Mouse (Mus musculus) hindbrain, embryonic 14.5 days (tissue): ENCODE results near the gene Osbpl3. TPM values are rescaled to one million over a fixed set of nuclear protein-coding genes. Genes with fewer than 3 reads are reported as not detected.

Source experiments
- ATAC-seq: fragments of 200-750 bp; cut with Nextera tagmentation; 2 replicates; pipeline ENCODE4 v1.8.0; 2017; ENCODE audit warnings: moderate number of reproducible peaks, mild to moderate bottlenecking, moderate TSS enrichment, moderate library complexity; ENCODE audit not compliant: low FRiP score
- DNase-seq: peaks from one replicate; pipeline ENCODE4 v3.0.0-alpha.2; 2015; ENCODE audit warnings: low spot score
- H3K27ac ChIP-seq: fragments of 300-500 bp; sonication (generic); 2 replicates; pipeline ENCODE4 v1.5.1; 2014; ENCODE audit warnings: mild to moderate bottlenecking, moderate library complexity
- H3K27me3 ChIP-seq: fragments of 300-500 bp; sonication (generic); 2 replicates; pipeline ENCODE4 v1.6.1; 2014; ENCODE audit warnings: mild to moderate bottlenecking, low read length, mixed read lengths; ENCODE audit not compliant: control insufficient read depth, insufficient read depth
- H3K36me3 ChIP-seq: fragments of 300-500 bp; sonication (generic); replicated peaks from 2 replicates; pipeline ENCODE4 v1.6.1; 2014; ENCODE audit not compliant: control insufficient read depth, insufficient read depth
- H3K4me1 ChIP-seq: fragments of 300-500 bp; sonication (generic); replicated peaks from 2 replicates; pipeline ENCODE4 v1.6.1; 2014; ENCODE audit warnings: antibody characterized with exemption, low read length, mixed read lengths; ENCODE audit not compliant: control insufficient read depth, insufficient read depth
- H3K4me2 ChIP-seq: fragments of 300-500 bp; sonication (generic); replicated peaks from 2 replicates; pipeline ENCODE4 v1.6.1; 2014; ENCODE audit warnings: mild to moderate bottlenecking, moderate library complexity
- H3K4me3 ChIP-seq: fragments of 300-500 bp; sonication (generic); replicated peaks from 2 replicates; pipeline ENCODE4 v1.5.1; 2014; ENCODE audit warnings: mild to moderate bottlenecking, low read length
- H3K9ac ChIP-seq: fragments of 300-500 bp; sonication (generic); 2 replicates; pipeline ENCODE4 v1.6.1; 2014
- H3K9me3 ChIP-seq: fragments of 300-500 bp; sonication (generic); 2 replicates; pipeline ENCODE4 v1.6.1; 2016; ENCODE audit warnings: low read length; ENCODE audit not compliant: control insufficient read depth
- WGBS: fragments of 180-500 bp; shearing (Covaris S2); extraction: QIAGEN DNeasy Blood & Tissue Kit; methylation state at CpG from one replicate; pipeline ENCODE4 v1.1.7; 2014; 5-methylcytosine and 5-hydroxymethylcytosine counted together
- polyA plus RNA-seq: library from polyadenylated mRNA; unstranded; fragments of >200 nt; fragmentation: Nextera tagmentation; extraction: Ambion mirVana; gene quantifications from 2 replicates; pipeline ENCODE4 v1.2.1, GENCODE M21; 2014

The Osbpl3 gene
- polyA plus RNA-seq: 3.9 and 4.2 TPM in 2 replicates

GRCm38 (mm10) chr6:50455829-50456469, at the start of gene Osbpl3:
TSS of gene Osbpl3 (minus strand) at chr6:50456201.
- peak within 1 kb of the TSS; percentile 56 for H3K9ac ChIP-seq
- peak within 1 kb of the TSS; percentile 47 for H3K4me3 ChIP-seq
- DNase-seq (peak; percentile 79), ATAC-seq (peak; percentile 93)
- no peaks in the 10 kb centered on the region for H3K9me3 ChIP-seq
- no peaks in the 10 kb centered on the region for H3K36me3 ChIP-seq
- peak within 1 kb of the TSS; percentile 40; the same call in 1 of the 2 replicates for H3K27ac ChIP-seq
- under 1% methylated on average over 45 of the region's 45 CpGs for WGBS
- H3K27me3 ChIP-seq: no peaks in the 10 kb centered on the region
- peak within 1 kb of the TSS; percentile 80 for H3K4me2 ChIP-seq
- H3K4me1 ChIP-seq: peaks cover 6% of the 10 kb centered on the region; the same call in 1 of the 2 replicates

GRCm38 (mm10) chr6:50505531-50505930, 49.5 kb upstream of the Osbpl3 start:
- H3K27me3 ChIP-seq: no peaks in the 10 kb centered on the region
- no peak overlapping the region for H3K4me3 ChIP-seq
- no peaks in the 10 kb centered on the region for H3K36me3 ChIP-seq
- no peaks in the 10 kb centered on the region for H3K4me1 ChIP-seq
- H3K9ac ChIP-seq: no peak overlapping the region
- no peak for DNase-seq
- no peak overlapping the region for H3K4me2 ChIP-seq
- no peak overlapping the region for H3K27ac ChIP-seq
- no peak for ATAC-seq
- no peaks in the 10 kb centered on the region for H3K9me3 ChIP-seq
- 90% methylated on average over 5 of the region's 5 CpGs for WGBS

GRCm38 (mm10) chr6:50504711-50505110, 48.7 kb upstream of the Osbpl3 start:
- H3K4me3 ChIP-seq: no peak overlapping the region
- no peaks in the 10 kb centered on the region for H3K4me1 ChIP-seq
- ATAC-seq (no peak), DNase-seq (no peak)
- H3K9ac ChIP-seq: no peak overlapping the region
- H3K9me3 ChIP-seq: no peaks in the 10 kb centered on the region
- H3K4me2 ChIP-seq: no peak overlapping the region
- no peak overlapping the region for H3K27ac ChIP-seq
- H3K27me3 ChIP-seq: no peaks in the 10 kb centered on the region
- WGBS: 91% methylated on average over 5 of the region's 5 CpGs
- no peaks in the 10 kb centered on the region for H3K36me3 ChIP-seq

- DNase-seq (no peak), ATAC-seq (no peak)
- Histone ChIP-seq H3K9ac (no peak overlapping the region), H3K4me1 (no peaks in the 10 kb centered on the region), H3K9me3 (no peaks in the 10 kb centered on the region), H3K27me3 (no peaks in the 10 kb centered on the region), H3K27ac (no peak overlapping the region), H3K36me3 (no peaks in the 10 kb centered on the region), H3K4me3 (no peak overlapping the region), H3K4me2 (no peak overlapping the region)
- 47% methylated on average over 8 of the region's 8 CpGs for WGBS
These were observed 47.8 kb upstream of the Osbpl3 start for GRCm38 (mm10) chr6:50503779-50504178.

GRCm38 (mm10) chr6:50503031-50503430, 47.0 kb upstream of the Osbpl3 start:
- Histone ChIP-seq H3K4me3 (no peak overlapping the region), H3K4me2 (no peak overlapping the region), H3K9ac (no peak overlapping the region), H3K9me3 (no peaks in the 10 kb centered on the region), H3K27ac (no peak overlapping the region), H3K36me3 (no peaks in the 10 kb centered on the region), H3K27me3 (no peaks in the 10 kb centered on the region), H3K4me1 (no peaks in the 10 kb centered on the region)
- DNase-seq: no peak
- WGBS: 89% methylated on average over 4 of the region's 4 CpGs
- no peak for ATAC-seq

GRCm38 (mm10) chr6:50498346-50498745, 42.3 kb upstream of the Osbpl3 start:
- ATAC-seq: no peak
- Histone ChIP-seq H3K9ac (no peak overlapping the region), H3K4me3 (no peak overlapping the region), H3K9me3 (no peaks in the 10 kb centered on the region), H3K27me3 (no peaks in the 10 kb centered on the region), H3K36me3 (no peaks in the 10 kb centered on the region), H3K4me2 (no peak overlapping the region), H3K27ac (no peak overlapping the region), H3K4me1 (no peaks in the 10 kb centered on the region)
- 91% methylated on average over 2 of the region's 2 CpGs for WGBS
- DNase-seq: no peak

- Histone ChIP-seq H3K27me3 (no peaks in the 10 kb centered on the region), H3K27ac (no peak overlapping the region), H3K4me3 (no peak overlapping the region), H3K9ac (no peak overlapping the region), H3K4me1 (0 out of 2 replicates have a peak, but pooled peaks cover 3% of the 10 kb centered on the region), H3K36me3 (no peaks in the 10 kb centered on the region), H3K9me3 (no peaks in the 10 kb centered on the region), H3K4me2 (no peak overlapping the region)
- no peak for DNase-seq
- 90% methylated on average over 2 of the region's 2 CpGs for WGBS
- ATAC-seq: no peak
These were observed 34.5 kb upstream of the Osbpl3 start for GRCm38 (mm10) chr6:50490519-50490918.

- 51% methylated on average over 9 of the region's 9 CpGs for WGBS
- no peaks in the 10 kb centered on the region for H3K36me3 ChIP-seq
- peak overlapping the region; percentile 33; the same call in 1 of the 2 replicates for H3K27ac ChIP-seq
- no peak overlapping the region for H3K4me2 ChIP-seq
- ATAC-seq (no peak), DNase-seq (peak; percentile 28)
- H3K9ac ChIP-seq: no peak overlapping the region
- H3K4me1 ChIP-seq: 0 out of 2 replicates have a peak, but pooled peaks cover 3% of the 10 kb centered on the region
- H3K9me3 ChIP-seq: no peaks in the 10 kb centered on the region
- H3K27me3 ChIP-seq: no peaks in the 10 kb centered on the region
- H3K4me3 ChIP-seq: no peak overlapping the region
These were observed 33.4 kb upstream of the Osbpl3 start for GRCm38 (mm10) chr6:50489380-50489779.

- H3K9me3 ChIP-seq: no peaks in the 10 kb centered on the region
- no peaks in the 10 kb centered on the region for H3K27me3 ChIP-seq
- no peak overlapping the region for H3K4me2 ChIP-seq
- H3K9ac ChIP-seq: no peak overlapping the region
- H3K4me1 ChIP-seq: 0 out of 2 replicates have a peak, but pooled peaks cover 3% of the 10 kb centered on the region
- no peaks in the 10 kb centered on the region for H3K36me3 ChIP-seq
- DNase-seq (no peak), ATAC-seq (no peak)
- no peak overlapping the region for H3K27ac ChIP-seq
- H3K4me3 ChIP-seq: no peak overlapping the region
- 90% methylated on average over 11 of the region's 11 CpGs for WGBS
These were observed 30.3 kb upstream of the Osbpl3 start for GRCm38 (mm10) chr6:50486035-50486902.
